Mouse (Mus musculus) frontal cortex, postnatal 14 days (tissue): ENCODE measurements around the gene Abl2.
"Not testable (repeated sequence)": the region's sequence is repeated elsewhere in the genome, so short reads cannot be mapped to it uniquely, and the experiment has no call there.

Source experiments
- DNase-seq, 2 experiments: peaks; one replicate each; pipeline ENCODE4 v3.0.0; 2022; ENCODE audit warnings: low spot score in 2 of 2

The Abl2 gene

DNA sequence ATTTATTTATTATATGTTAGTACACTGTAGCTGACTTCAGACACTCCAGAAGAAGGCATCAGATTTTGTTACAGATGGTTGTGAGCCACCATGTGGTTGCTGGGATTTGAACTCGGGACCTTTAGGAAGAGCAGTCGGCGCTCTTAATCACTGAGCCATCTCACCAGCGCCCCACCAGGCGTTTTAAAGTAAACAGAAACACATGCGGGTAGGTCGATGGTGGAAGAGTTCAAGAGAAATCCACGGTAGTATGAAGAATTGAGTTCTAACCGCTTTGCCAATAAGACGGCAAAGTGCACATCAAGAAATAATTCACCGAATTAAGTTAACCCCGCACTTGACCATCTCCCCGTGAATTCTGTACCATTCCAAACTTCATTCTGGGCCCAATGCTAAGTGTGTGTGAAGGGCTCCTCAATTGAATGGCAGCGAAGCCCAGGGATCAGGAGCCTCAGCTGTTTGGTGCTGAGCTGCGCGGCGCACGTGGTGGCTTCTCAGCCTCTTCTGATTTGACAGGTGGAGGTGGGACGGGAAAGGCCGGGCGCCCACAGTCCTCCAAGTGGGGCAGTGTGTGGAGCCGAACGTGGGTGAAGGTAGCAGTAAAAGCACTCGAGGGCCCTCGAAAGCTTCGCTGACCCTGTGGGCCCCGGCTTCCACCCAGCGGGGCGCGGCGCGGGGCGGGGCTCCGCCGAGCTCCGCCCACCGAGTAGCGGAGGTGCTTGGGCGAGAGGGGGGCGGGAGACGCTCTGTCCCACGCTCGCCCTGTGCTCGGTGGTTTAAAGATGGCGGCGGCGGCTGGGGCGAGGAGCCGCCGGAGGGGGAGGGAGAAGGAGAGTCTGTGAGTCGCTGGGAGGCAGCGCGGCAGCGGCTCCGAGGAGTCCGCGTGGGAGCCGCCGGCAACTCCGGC is at the start of gene Abl2:
TSS of gene Abl2 (plus strand) at position 763 of the 907 bp plus-strand sequence.
- DNase-seq: peak; percentile 77 to 82

DNA sequence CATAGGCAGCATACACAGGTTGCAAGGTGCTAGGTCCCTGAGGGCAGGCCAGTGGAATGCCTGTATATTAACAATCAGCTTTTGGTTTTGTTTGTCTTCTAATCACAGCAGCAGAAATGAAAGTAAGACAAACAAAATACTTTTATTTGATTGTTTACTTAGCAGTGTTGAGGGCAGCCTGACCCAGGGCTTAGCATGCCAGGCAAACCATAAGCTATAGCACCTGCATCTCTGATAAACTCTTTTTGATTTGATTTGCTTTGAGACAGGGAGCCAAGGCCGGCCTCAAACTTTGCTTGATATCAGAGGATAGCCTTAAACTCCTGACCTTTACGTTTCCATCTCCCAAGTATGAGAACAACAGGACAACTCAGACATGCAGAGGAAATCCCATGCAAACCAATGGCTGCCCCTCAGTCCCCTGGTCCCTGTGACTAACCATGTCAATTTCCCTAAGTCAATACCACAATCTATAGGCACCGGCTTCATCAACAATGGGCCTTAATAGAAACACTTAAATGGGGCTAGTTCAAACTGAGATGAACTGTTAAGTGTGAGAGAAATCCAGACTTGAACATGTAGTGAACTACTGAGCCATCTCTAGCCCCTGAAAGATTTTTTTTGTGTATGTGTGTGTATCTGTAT is 38.3 kb upstream of the Abl2 start:
- DNase-seq: no peak

DNA sequence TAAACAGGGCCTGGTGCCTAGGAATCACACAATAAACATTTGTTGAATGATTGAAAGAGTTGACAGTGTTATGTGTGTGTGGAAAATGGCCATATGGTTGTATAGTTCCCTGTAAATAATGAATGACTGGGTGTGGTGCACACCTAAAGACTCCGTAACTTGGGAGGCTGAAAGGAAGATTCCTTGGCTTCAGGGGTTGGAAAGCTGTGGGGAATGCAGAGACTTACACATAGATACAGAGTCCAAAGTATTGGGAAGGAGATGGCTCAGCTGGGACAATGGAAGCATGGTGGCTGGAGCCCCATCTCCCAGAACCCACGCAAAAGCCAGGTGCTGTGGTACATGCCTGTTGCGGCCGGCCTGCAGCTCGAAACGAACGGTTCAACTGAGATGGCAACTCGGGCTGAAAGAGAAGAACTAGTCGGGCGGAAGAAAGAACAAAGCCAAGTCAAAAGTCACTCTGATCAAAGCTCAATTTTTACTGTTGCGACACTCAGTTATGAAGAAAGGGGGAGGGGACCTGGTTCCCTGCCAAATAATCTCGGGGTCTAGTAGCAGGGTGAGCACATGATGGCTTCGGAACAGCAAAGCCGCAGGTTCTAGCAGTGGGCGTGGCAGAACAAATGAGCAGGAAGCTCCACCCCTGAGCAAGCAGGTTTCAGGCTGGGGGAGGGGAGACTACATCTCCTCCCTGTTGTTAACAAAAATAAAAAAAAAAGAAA is 36.6 kb upstream of the Abl2 start:
- no peak for DNase-seq

DNA sequence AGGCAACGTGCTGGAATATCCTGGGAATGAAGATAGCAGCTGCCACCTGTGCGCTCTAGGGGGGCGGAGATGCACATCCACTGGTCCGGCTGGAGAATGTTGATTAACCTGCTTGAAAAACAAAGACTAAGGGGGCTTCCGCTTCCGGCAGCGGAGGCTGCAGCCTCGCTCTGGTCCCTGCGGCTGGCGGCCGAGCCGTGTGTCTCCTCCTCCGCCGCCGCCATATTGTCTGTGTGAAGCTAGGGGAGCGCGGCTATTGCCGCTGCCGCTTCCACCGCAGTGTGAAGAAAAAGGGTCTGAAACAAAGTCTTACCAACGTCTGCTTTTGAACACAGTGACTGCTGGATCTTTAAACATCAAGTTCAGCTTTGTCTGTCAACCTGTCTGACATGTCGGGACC is 34.7 kb upstream of the Abl2 start, which contains the start of gene Gm10031:
TSS of gene Gm10031 (plus strand) at position 171 of the 400 bp plus-strand sequence.
- DNase-seq: not testable (repeated sequence)

DNA sequence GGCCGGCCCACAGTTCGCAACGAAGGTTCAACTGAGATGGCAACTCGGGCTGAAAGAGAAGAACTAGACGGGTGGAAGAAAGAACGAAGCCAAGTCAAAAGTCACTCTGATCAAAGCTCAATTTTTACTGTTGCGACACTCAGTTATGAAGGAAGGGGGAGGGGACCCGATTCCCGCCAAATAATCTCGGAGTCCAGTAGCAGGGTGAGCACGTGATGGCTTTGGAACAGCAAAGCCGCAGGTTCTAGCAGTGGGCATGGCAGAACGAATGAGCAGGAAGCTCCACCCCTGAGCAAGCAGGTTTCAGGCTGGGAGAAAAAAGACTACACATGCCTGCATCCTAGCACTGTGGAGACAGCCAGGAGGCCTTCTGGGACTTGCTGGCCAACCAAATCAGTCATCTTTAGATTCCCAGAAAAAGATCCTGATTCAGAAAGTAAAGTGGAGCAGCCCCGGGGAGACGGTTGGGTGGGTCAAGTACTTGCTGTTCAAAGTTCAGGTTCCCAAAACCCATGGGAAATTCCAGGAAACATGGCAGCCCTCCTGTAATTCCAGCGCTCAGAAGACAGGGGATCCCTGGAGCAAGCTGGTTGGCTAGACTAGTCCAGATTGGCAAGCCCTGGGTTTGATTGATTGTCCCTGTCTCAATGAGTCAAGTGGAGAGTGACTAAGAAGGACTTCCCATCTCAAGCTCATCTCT is 26.0 kb upstream of the Abl2 start:
- DNase-seq: not testable (repeated sequence)

DNA sequence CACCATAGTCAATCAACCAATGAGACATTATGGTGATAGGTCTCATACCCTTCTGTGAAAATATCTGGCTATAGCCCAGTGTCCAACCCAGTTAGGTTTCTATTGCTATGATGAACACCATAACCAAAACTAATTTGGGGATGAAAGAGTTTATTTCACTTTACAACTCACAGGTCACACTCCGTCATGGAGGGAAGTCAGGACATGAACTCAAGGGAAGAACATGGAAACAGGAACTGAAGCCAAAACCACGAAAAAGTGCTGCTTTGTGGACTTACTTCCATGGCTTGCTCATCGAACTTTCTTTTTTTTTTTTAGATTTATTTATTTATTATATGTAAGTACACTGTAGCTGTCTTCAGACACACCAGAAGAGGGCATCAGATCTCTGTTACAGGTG is 25.1 kb upstream of the Abl2 start:
- no peak for DNase-seq

DNA sequence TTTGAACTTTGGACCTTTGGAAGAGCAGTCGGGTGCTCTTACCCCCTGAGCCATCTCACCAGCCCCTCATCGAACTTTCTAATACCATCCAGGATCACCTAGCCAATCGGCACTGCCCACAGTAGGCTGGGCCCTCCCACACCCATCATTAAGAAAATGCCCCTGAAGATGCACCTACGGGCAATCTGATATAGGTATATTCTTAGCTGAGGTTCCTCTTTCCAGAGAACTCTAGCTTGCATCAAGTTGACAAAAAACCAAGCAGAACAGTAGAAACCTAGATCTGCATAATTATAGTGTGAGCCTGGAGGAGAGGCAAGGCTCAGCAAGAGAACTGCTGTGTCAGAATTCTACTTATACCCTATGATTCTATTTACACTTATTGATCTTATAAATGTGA is 24.7 kb upstream of the Abl2 start:
- DNase-seq: no peak

DNA sequence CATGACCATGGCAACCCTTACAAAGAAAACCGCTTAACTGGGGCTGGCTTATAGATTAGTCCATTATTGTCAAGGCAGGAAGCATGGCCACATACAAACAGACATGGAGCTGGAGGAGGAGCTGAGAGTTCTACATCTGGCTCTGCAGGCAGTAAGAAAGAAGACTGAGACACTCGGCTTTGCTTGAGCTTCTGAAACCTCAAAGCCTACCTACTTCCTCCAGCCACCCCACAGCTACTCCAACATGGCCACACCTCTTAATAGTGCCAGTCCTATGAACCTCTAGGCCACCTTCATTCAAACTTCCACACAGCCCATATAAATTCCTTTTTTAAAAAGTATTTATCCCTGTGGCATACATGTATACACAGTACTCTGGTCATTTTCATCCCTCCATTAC is 21.6 kb upstream of the Abl2 start:
- DNase-seq: no peak

DNA sequence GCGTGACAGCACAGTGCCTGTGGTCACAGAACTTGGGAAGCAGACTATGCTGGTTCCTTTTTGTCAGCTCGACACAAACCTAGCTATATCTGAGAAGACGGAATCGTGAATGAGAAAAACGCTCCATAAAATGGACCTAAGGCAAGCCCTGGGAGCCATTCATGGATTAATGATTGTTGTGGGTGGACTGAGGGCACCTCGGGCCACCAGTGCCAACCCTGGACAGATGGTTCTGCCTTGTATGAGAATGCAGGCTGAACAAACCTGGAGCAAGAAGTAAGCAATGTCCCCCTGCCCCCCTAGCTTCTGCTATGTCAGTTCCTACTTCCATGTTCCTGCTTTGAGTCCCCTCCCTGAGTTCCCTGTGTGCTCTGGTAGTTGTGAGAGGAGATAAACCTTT is 20.9 kb upstream of the Abl2 start:
- no peak for DNase-seq

DNA sequence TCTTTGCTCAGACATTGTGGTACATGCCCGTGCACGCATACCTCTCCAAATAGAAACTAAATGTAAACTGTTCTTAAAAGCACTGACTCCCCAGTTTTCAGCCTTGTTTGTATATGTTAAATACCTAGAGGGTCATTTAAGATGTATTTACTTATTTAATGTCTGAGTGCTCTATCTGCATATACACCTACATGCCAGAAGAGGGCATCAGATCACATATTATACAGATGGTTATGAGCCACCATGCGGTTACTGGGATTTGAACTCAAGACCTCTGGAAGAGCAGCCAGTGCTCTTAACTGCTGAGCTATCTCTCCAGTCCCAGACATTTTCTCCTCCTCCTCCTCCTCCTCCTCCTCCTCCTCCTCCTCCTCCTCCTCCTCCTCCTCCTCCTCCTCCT is 20.2 kb upstream of the Abl2 start:
- no peak for DNase-seq

DNA sequence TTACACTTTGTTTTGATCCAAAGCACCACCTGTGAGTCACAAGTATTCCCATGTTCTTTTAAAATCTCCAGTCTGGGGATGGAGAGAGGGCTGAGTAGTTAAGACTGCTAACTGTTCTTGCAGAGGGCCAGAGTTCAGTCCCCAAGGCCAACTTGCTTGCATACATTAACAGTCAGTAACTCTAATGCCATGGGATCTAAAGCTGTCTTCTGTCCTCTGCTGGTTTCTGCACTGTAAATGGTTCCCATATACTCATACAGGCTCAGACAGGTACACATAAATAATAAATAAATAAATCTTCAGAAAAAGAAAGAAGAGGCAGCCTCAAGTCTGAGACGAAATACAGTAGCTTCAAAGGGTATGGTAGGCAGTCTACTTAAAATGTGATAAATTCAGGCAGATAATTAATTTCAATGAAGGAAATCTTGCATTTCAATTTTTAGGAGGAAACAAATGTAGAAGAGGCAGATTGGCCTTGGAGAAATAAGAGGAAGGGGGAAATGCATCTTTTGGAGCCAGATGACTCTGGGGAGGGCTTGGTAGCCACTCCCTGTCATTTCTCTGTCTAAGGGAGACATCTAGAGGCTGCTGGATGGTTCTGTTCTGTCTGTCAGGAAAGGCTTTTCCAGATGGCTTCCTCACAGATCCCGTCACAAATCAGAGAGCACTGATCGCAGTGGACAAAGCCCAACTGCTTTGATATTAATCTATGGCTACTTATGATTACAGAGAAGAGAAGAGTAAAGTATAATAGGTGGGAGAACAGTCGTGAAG is 18.6 kb upstream of the Abl2 start:
- DNase-seq: no peak

DNA sequence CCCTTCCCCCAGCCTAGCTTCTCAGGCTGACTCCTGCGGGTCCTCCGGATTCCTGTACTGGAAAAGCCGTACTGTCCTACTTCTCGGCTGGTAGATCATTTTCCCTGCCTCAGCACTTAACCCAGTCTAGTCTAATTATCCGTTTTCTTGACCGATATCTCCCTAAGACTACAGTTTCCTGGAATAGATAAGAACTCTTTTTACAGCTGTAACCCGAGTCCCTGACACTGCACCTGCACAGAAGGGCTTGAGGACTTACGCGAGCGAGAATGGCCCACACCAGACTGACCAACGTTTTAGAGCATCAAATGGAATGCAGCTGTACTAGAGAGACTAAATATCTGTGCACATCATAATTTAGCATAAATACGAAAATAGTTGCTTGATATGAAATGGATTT is 14.6 kb upstream of the Abl2 start:
- DNase-seq: no peak

DNA sequence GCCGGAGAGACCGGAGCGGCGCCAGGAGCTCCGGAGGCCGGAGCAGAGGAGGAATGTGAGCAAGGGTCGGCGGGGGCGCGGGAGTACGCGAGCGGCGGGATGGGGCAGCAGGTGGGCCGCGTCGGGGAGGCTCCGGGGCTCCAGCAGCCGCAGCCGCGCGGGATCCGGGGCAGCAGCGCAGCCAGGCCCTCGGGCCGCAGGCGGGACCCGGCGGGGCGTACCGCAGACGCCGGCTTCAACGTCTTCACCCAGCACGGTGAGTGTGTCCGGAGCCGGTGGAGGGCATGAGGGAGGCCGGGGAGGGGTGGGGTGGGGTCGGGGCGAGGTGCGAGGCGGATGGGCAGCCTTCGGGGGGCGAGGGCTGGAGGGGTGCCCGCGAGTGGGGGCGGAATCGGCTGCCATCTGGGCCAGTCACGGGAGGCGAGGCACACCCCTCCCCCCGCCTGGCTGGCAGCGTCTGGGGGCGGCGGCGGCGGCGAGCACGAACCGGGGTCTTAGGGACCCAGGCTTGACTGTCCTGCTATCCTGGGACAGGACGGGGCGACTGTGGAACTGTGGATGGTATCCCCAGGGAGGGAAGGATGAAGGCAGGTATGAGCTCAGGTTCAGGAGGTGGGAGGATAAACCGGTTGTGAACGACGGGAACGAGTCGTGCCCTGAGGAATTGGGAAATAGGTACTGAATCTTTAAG is 509 bp downstream of the Abl2 start:
- peak; percentile 38 to 58 for DNase-seq

DNA sequence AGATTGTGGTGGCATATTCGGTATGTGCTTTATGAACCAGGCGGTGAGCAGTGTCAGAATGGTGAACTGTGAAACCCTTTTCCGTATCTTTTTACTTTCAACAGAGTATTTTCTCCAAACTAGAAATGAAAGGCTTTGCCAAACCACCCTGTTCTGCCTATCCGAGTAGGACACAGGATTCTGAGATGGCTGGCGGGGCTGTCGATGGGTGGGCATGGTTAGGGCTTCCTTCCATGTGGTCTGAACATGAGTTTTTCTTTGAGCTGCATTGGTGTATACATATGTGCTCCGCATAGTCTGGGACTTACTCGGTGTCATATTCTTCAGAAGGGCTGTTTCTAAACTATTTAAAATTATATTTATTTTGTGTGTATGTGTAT is 1.0 kb downstream of the Abl2 start:
- DNase-seq: no peak

DNA sequence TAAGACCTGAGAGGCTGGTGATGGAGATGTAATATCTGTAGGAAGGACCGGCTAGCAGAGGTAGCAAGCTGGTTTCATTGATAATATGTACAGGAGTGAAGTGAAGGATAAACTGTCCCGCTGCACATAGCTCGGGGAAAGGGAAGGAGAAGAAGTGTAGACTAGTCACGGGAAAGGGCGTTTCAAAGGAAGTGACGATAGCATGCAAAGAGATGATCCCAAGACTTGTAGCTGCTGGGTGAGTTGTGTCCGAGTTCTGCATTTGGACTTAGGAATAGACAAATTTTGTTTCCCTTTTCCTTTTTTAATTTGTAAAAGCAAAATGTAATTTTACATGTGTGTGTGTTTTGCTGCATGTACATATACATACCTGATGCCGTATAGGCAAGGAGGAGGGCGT is 1.9 kb downstream of the Abl2 start:
- DNase-seq: no peak

DNA sequence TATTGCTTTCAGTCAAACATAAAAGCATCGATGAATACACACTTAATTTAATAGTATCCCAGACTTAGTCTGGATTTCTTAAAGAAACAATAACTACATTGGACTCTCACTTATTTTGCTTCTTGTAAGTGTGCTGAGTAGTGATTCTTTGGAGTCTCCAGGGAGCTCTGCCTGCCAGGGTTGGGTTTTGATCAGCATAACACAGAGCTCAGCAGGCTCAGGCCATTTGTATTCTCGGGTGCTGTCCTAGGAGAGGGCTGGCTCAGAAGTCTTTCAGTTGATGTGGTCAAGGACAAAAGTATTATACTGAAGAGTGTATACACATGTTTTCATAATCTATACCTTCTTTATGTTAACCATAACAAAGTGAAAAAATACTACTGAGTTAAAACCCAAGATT is 6.7 kb downstream of the Abl2 start:
- DNase-seq: no peak

DNA sequence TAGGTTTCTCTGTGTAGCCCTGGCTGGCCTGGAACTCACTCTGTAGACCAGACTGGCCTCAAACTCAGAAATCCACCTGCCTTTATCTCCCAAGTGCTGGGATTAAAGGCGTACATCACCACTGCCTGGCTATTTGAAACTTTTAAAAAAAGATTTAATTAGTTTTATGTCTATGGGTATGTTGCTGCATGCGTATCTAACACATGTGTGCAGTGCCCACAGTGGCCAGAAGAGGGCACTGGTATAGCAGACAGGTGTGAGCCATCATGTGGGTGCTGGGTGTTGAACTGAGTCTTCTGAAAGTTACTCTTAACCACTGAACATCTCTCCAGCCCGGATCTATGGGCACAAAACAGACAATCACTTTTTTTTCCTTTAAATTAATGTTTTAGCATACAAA is 7.5 kb downstream of the Abl2 start:
- no peak for DNase-seq

DNA sequence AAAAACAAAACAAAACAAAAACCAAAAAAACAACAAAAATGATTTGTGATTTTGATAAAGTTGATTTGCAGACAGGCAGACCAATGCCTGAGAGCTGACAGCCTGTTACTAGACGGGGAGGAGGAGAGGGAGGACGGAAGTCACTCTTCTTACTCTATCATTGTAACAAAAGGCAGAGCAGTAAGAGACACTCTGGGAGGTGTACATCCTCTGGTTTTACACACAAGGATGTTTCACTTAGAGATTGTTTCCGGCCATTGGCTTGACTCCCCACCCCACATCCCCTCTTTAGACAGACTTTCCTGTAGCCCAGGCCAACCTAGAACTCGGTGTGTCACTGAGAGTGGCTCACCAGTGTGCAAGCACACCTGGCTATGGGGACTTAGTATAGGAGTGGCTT is 11.0 kb downstream of the Abl2 start:
- DNase-seq: no peak

DNA sequence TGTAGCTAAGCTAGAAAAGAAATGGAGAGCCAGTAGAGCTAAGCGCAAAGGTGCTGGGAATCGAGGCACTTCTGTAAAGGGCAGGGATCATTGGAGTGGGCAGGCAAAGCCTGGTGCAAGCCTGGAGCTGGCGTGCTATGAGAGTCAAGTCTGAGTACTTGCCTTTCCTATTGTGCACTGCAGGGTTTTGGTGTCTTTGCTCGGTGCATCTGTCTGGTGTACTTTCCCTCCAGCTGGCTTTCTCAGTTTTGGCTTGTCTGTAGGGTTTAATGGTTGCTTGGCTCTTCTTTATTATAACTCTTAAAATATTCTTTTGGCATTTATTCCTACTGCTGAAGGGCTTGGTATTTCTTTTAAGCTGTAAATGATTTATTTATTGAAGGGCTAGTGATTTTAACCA is 14.4 kb downstream of the Abl2 start:
- no peak for DNase-seq

DNA sequence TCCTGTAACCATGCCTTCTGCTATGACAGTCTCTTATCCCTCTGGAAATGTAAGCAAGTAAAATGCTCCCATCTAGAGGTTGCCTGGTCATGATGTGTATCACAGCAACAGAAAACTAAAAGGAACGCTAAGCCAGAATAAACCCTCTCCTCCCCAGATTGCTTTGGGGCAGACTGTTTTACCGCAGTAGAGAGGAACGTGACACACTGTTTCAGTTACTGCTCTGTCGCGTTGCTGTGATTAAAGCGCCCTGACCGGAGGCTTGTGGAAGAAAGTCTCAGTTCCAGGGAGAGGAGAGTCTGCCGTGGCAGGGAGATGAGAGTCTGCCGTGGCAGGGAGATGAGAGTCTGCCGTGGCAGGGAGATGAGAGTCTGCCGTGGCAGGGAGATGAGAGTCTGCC is 22.6 kb downstream of the Abl2 start:
- no peak for DNase-seq

DNA sequence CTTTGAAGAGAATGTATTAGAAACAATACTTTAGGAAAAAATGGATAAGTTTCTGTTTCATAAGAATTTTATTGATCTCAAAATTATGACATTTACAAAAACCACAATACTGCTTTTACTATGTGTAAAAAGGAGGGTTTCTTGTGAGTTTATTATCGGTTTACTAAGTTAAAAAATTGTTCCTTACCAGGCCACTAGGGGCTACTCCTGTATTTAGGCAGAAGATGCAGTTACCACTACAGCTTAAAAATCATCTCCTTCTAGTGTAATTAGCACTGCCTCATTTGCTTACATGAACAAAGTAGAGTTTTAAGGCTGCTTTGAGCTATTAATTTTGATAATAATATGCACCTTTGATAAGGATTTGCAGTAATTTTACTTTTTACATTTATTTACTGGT is 25.6 kb downstream of the Abl2 start:
- no peak for DNase-seq
